Mouse (Mus musculus) ES-E14 (cell line): ENCODE data around the gene Tmigd3. TPM values are rescaled to one million over a fixed set of nuclear protein-coding genes. Genes with fewer than 3 reads are reported as not detected.

Source experiments
- DNase-seq: peaks from one replicate; pipeline ENCODE4 v3.0.0-alpha.2; 2013; ENCODE audit warnings: low read depth, low spot score
- H3K27ac ChIP-seq: 2 replicates; pipeline ENCODE4 v1.5.1; 2012; ENCODE audit warnings: low read depth, mild to moderate bottlenecking, low read length, moderate library complexity, mixed read lengths; ENCODE audit not compliant: poor library complexity, insufficient read depth, severe bottlenecking
- H3K36me3 ChIP-seq: 2 replicates; pipeline ENCODE4 v1.6.1; 2012; ENCODE audit warnings: mild to moderate bottlenecking, low read length, moderate library complexity, mixed read lengths; ENCODE audit not compliant: control insufficient read depth, poor library complexity, insufficient read depth, severe bottlenecking
- H3K4me1 ChIP-seq, 2 experiments: fragments of 150-350 bp in 1 of 2; sonication (generic) in 1 of 2; 2 replicates each; pipeline ENCODE4 v1.6.1; 2012; ENCODE audit warnings: low read length in 2 of 2, mild to moderate bottlenecking in 1 of 2, mixed read lengths in 1 of 2; ENCODE audit not compliant: control insufficient read depth in 2 of 2, insufficient read depth in 2 of 2, poor library complexity in 1 of 2
- H3K4me3 ChIP-seq, 2 experiments: fragments of 150-350 bp in 1 of 2; sonication (generic) in 1 of 2; 2 replicates each; pipeline ENCODE4 v1.5.1; 2012; ENCODE audit warnings: low read length in 2 of 2, low read depth in 1 of 2, mild to moderate bottlenecking in 1 of 2, mixed read lengths in 1 of 2; ENCODE audit not compliant: insufficient read depth in 1 of 2, poor library complexity in 1 of 2, severe bottlenecking in 1 of 2
- H3K9ac ChIP-seq: 2 replicates; pipeline ENCODE4 v1.6.1; 2012; ENCODE audit warnings: low read depth, mild to moderate bottlenecking, low read length, mixed read lengths; ENCODE audit not compliant: poor library complexity, insufficient read depth, severe bottlenecking
- H3K9me3 ChIP-seq: fragments of 150-350 bp; sonication (generic); 2 replicates; pipeline ENCODE4 v1.6.1; 2012; ENCODE audit warnings: low read depth, mild to moderate bottlenecking, low read length; ENCODE audit not compliant: control insufficient read depth, insufficient read depth
- CHD2 ChIP-seq: IDR thresholded peaks from 2 replicates; pipeline ENCODE4 v1.6.1; 2014; ENCODE audit warnings: mild to moderate bottlenecking, low read depth, low read length, inconsistent platforms
- HCFC1 ChIP-seq: IDR thresholded peaks from 2 replicates; pipeline ENCODE4 v1.6.1; 2012; ENCODE audit warnings: low read length, inconsistent platforms, borderline replicate concordance; ENCODE audit not compliant: insufficient read depth
- MAFK ChIP-seq: IDR thresholded peaks from 2 replicates; pipeline ENCODE4 v1.6.1; 2014; ENCODE audit warnings: mild to moderate bottlenecking, low read depth, low read length, inconsistent platforms; ENCODE audit not compliant: insufficient read depth
- ZC3H11A ChIP-seq: IDR thresholded peaks from 2 replicates; pipeline ENCODE4 v1.6.1; 2012; ENCODE audit warnings: low read depth, mild to moderate bottlenecking, inconsistent platforms, low read length, borderline replicate concordance
- ZNF384 ChIP-seq: IDR thresholded peaks from 2 replicates; pipeline ENCODE4 v1.6.1; 2012; ENCODE audit warnings: low read depth, low read length, inconsistent platforms
- in situ Hi-C, 2 experiments: fragments of 600-800 bp; cut with MboI; formaldehyde crosslinking; loops; one replicate each; pipeline ENCODE4 v1.15.1; 2025; ENCODE audit warnings: low sequenced_read_pairs in 2 of 2, inconsistent platforms in 1 of 2; ENCODE audit not compliant: unreplicated experiment in 2 of 2
- total RNA-seq: library from RNA; depleted of rRNA; stranded (reverse); fragments of 300-350 nt; gene quantifications from 2 replicates; pipeline ENCODE4 v1.2.3, GENCODE M21; 2012

Tmigd3 gene
- total RNA-seq, 1 experiment, result not detected

DNA sequence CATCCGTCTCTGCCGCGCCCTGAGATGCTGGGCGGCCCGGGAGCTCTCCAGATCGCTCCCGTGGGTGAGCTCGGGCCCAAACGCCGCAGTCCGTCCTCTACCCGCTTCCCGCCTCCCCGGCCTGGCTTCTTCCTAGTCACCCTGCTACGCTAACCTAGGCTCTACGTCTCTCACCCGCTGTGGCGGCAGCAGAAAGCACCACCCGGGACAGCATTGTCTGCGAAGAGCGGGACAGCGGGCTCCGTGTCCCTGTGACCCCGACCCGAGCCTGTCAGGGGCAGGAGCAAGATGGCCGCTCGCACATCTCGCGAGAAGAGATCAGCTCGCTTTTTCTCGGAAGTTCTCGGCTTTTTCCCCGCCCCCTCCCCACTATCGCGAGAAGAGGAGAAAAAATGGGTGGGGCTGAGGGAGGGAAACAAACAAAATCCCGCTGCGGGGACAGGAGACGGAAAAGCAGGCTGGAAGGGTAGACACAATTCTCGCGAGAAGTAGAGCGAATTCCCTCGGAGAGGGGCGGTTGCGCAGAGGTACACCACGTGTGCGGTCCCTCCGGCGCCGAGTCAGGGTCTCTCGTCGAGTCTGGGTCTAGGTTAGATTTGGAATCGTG, 88.4 kb downstream of the Tmigd3 start, which contains the start of gene Wdr77:
Wdr77 (plus strand) TSS at position 396 of the 607 bp plus-strand sequence.
- TF ChIP-seq ZNF384, result no peak
- TF ChIP-seq CHD2, result peak; percentile 100
- peak; percentile 68; the same call in 1 of the 2 replicates for TF ChIP-seq HCFC1
- peaks cover 30% of the 10 kb centered on the region for H3K36me3 ChIP-seq

DNA sequence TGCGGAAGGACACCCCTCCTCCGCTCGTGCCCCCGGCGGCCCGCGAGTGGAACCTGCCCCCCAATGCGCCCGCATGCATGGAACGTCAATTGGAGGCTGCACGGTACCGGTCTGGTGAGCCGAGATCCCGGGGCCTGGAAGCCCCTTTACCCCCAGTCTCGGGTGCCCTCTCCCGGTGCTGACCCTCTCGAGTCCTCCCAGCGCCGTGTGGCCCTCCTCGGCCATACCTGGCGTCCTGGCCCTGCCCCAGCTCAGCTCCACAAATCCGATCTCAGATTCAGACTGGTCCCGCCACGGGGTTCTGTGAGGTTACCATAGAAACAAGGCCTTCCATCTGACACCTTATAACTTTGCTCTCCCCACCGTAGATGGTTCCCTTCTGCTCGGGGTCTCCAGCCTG, 88.9 kb downstream of the Tmigd3 start:
- H3K36me3 ChIP-seq, result peaks cover 35% of the 10 kb centered on the region
- peak overlapping the region; percentile 95 to 99 for H3K4me3 ChIP-seq
- H3K9ac ChIP-seq, result peak overlapping the region; percentile 100
- H3K4me1 ChIP-seq, result peaks cover 0 to 6% of the 10 kb centered on the region in 2 experiments; a peak in 1 of 4 replicates
- no peak for DNase-seq
- in situ Hi-C loops, result no loop called here
- H3K9me3 ChIP-seq, result no peaks in the 10 kb centered on the region
- H3K27ac ChIP-seq, result peak overlapping the region; percentile 78
- no peak for TF ChIP-seq ZNF384
- TF ChIP-seq HCFC1, result 0 out of 2 replicates have a peak, but pooled peaks have one; percentile 3
- TF ChIP-seq ZC3H11A, result no peak

More for the DNA sequence above, 88.4 kb downstream of the Tmigd3 start, which contains the start of gene Wdr77:
- Histone ChIP-seq H3K4me3 (peak within 1 kb of the TSS; percentile 95 to 99), H3K9ac (peak within 1 kb of the TSS; percentile 100), H3K9me3 (no peaks in the 10 kb centered on the region), H3K27ac (peak within 1 kb of the TSS; percentile 78), H3K4me1 (peaks cover 0 to 6% of the 10 kb centered on the region in 2 experiments; a peak in 1 of 4 replicates)
- DNase-seq, result peak; percentile 100
- in situ Hi-C loops, result no loop called here

DNA sequence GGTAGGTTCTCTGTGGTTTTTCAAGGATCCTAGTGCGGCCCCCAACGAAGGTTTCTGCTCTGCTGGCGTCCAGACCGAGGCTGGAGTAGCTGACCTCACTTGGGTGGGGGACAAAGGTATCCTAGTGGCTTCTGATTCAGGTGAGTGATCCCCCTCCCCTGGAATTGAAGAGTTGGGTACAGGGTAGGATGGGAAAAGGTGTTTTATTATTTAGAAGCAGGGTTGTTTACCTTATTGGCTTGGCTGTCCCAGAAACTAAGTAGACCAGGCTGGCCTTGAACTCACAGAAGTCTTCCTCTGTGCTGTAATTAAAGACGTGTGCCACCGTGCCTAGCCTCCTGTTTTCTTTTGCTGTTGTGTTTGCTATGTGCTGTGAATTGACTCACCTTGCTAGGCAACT, 89.3 kb downstream of the Tmigd3 start, which contains the start of gene Atp5f1:
Atp5f1 (minus strand) TSS at position 101 of the 400 bp plus-strand sequence.
- Histone ChIP-seq H3K4me1 (peaks cover 0 to 6% of the 10 kb centered on the region in 2 experiments; a peak in 1 of 4 replicates), H3K4me3 (peak within 1 kb of the TSS; percentile 95 to 99), H3K9me3 (no peaks in the 10 kb centered on the region), H3K36me3 (peaks cover 36% of the 10 kb centered on the region), H3K9ac (peak within 1 kb of the TSS; percentile 100), H3K27ac (peak within 1 kb of the TSS; percentile 78)
- in situ Hi-C loops, result no loop called here
- TF ChIP-seq ZC3H11A, result no peak
- no peak for TF ChIP-seq MAFK
- no peak for TF ChIP-seq HCFC1
- no peak for DNase-seq

DNA sequence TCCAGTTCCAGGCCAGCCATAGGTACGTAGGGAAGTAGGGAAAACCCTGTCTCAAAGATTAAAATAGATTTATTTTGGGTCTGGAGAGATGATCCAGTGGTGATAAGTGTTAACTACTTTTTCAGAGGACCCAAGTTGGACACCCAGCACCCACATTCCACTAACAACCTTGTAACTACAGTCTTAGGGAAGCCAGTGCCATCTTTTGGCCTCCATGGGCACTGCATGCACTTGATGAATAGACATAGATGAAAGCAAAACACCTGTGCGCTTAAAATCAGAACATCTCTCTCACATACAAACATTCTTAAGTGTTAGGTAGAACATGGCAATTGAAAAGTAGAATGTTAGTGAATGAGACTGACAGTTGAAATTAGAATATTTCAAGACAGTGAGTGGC, 90.0 kb downstream of the Tmigd3 start:
- in situ Hi-C loops, result no loop called here
- H3K27ac ChIP-seq, result no peak overlapping the region
- H3K9ac ChIP-seq, result peak overlapping the region; percentile 100; the same call in 1 of the 2 replicates
- peaks cover 0 to 6% of the 10 kb centered on the region in 2 experiments; a peak in 1 of 4 replicates for H3K4me1 ChIP-seq
- TF ChIP-seq MAFK, result no peak
- no peak for TF ChIP-seq HCFC1
- no peak for TF ChIP-seq ZNF384
- TF ChIP-seq CHD2, result no peak
- no peak for TF ChIP-seq ZC3H11A
- H3K36me3 ChIP-seq, result peaks cover 41% of the 10 kb centered on the region
- peak; percentile 30 for DNase-seq
- H3K9me3 ChIP-seq, result no peaks in the 10 kb centered on the region
- H3K4me3 ChIP-seq, result peak overlapping the region; percentile 95 to 99
